Mouse (Mus musculus) liver, postnatal 0 days (tissue): Measurements from ENCODE around the gene Nedd9.

Experiments used
- CTCF ChIP-seq: sonication (generic); IDR thresholded peaks from 2 replicates; pipeline ENCODE4 v1.5.1; 2016; ENCODE audit warnings: antibody characterized with exemption, low read depth
- EP300 ChIP-seq: IDR thresholded peaks from 2 replicates; pipeline ENCODE4 v1.6.1; 2016; ENCODE audit warnings: antibody characterized with exemption, low read depth, mild to moderate bottlenecking

- TF ChIP-seq EP300 (no peak), CTCF (no peak)
Measured at GRCm38 (mm10) chr13:41333889-41334640, 153.1 kb downstream of the Nedd9 start.
